Mouse (Mus musculus) adrenal gland, adult 2 months (tissue): ENCODE data around the gene Ammecr1. TPM values are rescaled to one million over a fixed set of nuclear protein-coding genes. Genes with fewer than 3 reads are reported as not detected.

Experiments used
- DNase-seq: peaks from one replicate; pipeline ENCODE4 v3.0.0; 2021
- microRNA-seq, 2 experiments: library from miRNA; unstranded; fragments of <30 nt; microRNA quantifications; one replicate each; pipeline ENCODE4 v1.2.0; 2021
- polyA plus RNA-seq: library from polyadenylated mRNA; depleted of rRNA; stranded (reverse); fragments of >200 nt; gene quantifications from 2 replicates; pipeline ENCODE4 v1.2.3, GENCODE M21; 2012; rRNA removed
- total RNA-seq, 2 experiments: library from RNA; stranded (reverse); gene quantifications; 2 replicates each; pipeline ENCODE4 v1.2.3; 2021

The Ammecr1 gene
- total and polyA plus RNA-seq, 3 experiments, result 2.0 to 9.6 (median 8.6) TPM

- DNase-seq, result no peak
These were observed 137.3 kb downstream of the Ammecr1 start for GRCm38 (mm10) chrX:142829267-142829666.

GRCm38 (mm10) chrX:142828184-142828908 lies 138.2 kb downstream of the Ammecr1 start:
- no peak for DNase-seq

- DNase-seq, result no peak
These were observed 138.9 kb downstream of the Ammecr1 start for GRCm38 (mm10) chrX:142827644-142828043.

- no peak for DNase-seq
These were observed 141.2 kb downstream of the Ammecr1 start for GRCm38 (mm10) chrX:142825309-142825708.

- no peak for DNase-seq
These were observed 144.7 kb downstream of the Ammecr1 start for GRCm38 (mm10) chrX:142821846-142822245.

GRCm38 (mm10) chrX:142821239-142821638 lies 145.3 kb downstream of the Ammecr1 start:
- DNase-seq, result no peak

- no peak for DNase-seq
These were observed 148.4 kb downstream of the Ammecr1 start for GRCm38 (mm10) chrX:142818057-142818682.

GRCm38 (mm10) chrX:142813146-142813545 lies 153.4 kb downstream of the Ammecr1 start:
- DNase-seq, result no peak

GRCm38 (mm10) chrX:142808411-142808810 lies 158.1 kb downstream of the Ammecr1 start:
- DNase-seq, result no peak

GRCm38 (mm10) chrX:142806620-142807061 lies 159.9 kb downstream of the Ammecr1 start:
- peak; percentile 42 for DNase-seq

GRCm38 (mm10) chrX:142806126-142806525 lies 160.4 kb downstream of the Ammecr1 start:
- DNase-seq, result no peak

- DNase-seq, result peak; percentile 59
These were observed 161.9 kb downstream of the Ammecr1 start for GRCm38 (mm10) chrX:142804596-142804995.

Small RNA genes within 50 kb of the gene (microRNA-seq; reads per million reads assigned to microRNA genes)
- 0 reads per million in 2 experiments for gene Gm44351

Other genes starting within 250 kb of the Ammecr1 start
- under 1 TPM; 0.10 to 0.12 TPM for gene Rtl9, start 132.9 kb upstream of the Ammecr1 start, total RNA-seq
- 0.06 and 0.16 TPM in 2 replicates for gene Rtl9, start 132.9 kb upstream of the Ammecr1 start, polyA plus RNA-seq